Mouse (Mus musculus): ENCODE measurements at regions not wholly inside any gene's neighbourhood (a gene's known extent, or its start where the extent isn't known, plus 50 kb on each side); places are given as distances from the start of the nearest gene placed in this dataset.

- no peak for DNase-seq
These were observed 54.8 kb upstream of the Zfp280d start for GRCm38 (mm10) chr9:72219892-72220291.

- DNase-seq: no peak
These were observed 53.3 kb upstream of the Zfp280d start for GRCm38 (mm10) chr9:72221333-72221732.
